Mouse (Mus musculus): ENCODE results near the gene Creb5.

Gene Creb5

GRCm38 (mm10) chr6:53562586-53562985 is 275.5 kb downstream of the Creb5 start:
- in situ Hi-C loops (cut with MboI; ENCODE audit: low pct_unique_long_range_greater_than_20kb in 1 of 2, low sequenced_read_pairs in 2 of 2, unreplicated experiment in 1 of 2): no loop called here

GRCm38 (mm10) chr6:53563546-53564185 is 276.6 kb downstream of the Creb5 start:
- in situ Hi-C loops (cut with MboI; ENCODE audit: low pct_unique_long_range_greater_than_20kb in 1 of 2, low sequenced_read_pairs in 2 of 2, unreplicated experiment in 1 of 2): no loop called here

GRCm38 (mm10) chr6:53569436-53569835 is 282.4 kb downstream of the Creb5 start:
- in situ Hi-C loops (cut with MboI; ENCODE audit: low pct_unique_long_range_greater_than_20kb in 1 of 2, low sequenced_read_pairs in 2 of 2, unreplicated experiment in 1 of 2): no loop called here

GRCm38 (mm10) chr6:53570906-53571305 is 283.8 kb downstream of the Creb5 start:
- in situ Hi-C loops (cut with MboI; ENCODE audit: low pct_unique_long_range_greater_than_20kb in 1 of 2, low sequenced_read_pairs in 2 of 2, unreplicated experiment in 1 of 2): no loop called here

- in situ Hi-C loops (cut with MboI; ENCODE audit: low pct_unique_long_range_greater_than_20kb in 1 of 2, low sequenced_read_pairs in 2 of 2, unreplicated experiment in 1 of 2): no loop called here
Observed at GRCm38 (mm10) chr6:53571571-53572122, 284.6 kb downstream of the Creb5 start.

GRCm38 (mm10) chr6:53572456-53572855 is 285.4 kb downstream of the Creb5 start:
- in situ Hi-C loops (cut with MboI; ENCODE audit: low pct_unique_long_range_greater_than_20kb in 1 of 2, low sequenced_read_pairs in 2 of 2, unreplicated experiment in 1 of 2): no loop called here

GRCm38 (mm10) chr6:53572979-53573710 is 286.1 kb downstream of the Creb5 start:
- in situ Hi-C loops (cut with MboI; ENCODE audit: low pct_unique_long_range_greater_than_20kb in 1 of 2, low sequenced_read_pairs in 2 of 2, unreplicated experiment in 1 of 2): no loop called here

- in situ Hi-C loops (cut with MboI; ENCODE audit: low pct_unique_long_range_greater_than_20kb in 1 of 2, low sequenced_read_pairs in 2 of 2, unreplicated experiment in 1 of 2): no loop called here
Observed at GRCm38 (mm10) chr6:53573711-53574065, 286.6 kb downstream of the Creb5 start.

GRCm38 (mm10) chr6:53574097-53574496 is 287.0 kb downstream of the Creb5 start:
- in situ Hi-C loops (cut with MboI; ENCODE audit: low pct_unique_long_range_greater_than_20kb in 1 of 2, low sequenced_read_pairs in 2 of 2, unreplicated experiment in 1 of 2): no loop called here

GRCm38 (mm10) chr6:53575191-53575590 is 288.1 kb downstream of the Creb5 start:
- in situ Hi-C loops (cut with MboI; ENCODE audit: low pct_unique_long_range_greater_than_20kb in 1 of 2, low sequenced_read_pairs in 2 of 2, unreplicated experiment in 1 of 2): no loop called here

GRCm38 (mm10) chr6:53575836-53576235 is 288.8 kb downstream of the Creb5 start:
- in situ Hi-C loops (cut with MboI; ENCODE audit: low pct_unique_long_range_greater_than_20kb in 1 of 2, low sequenced_read_pairs in 2 of 2, unreplicated experiment in 1 of 2): no loop called here

- in situ Hi-C loops (cut with MboI; ENCODE audit: low pct_unique_long_range_greater_than_20kb in 1 of 2, low sequenced_read_pairs in 2 of 2, unreplicated experiment in 1 of 2): no loop called here
Observed at GRCm38 (mm10) chr6:53576841-53577240, 289.8 kb downstream of the Creb5 start.

- in situ Hi-C loops (cut with MboI; ENCODE audit: low pct_unique_long_range_greater_than_20kb in 1 of 2, low sequenced_read_pairs in 2 of 2, unreplicated experiment in 1 of 2): no loop called here
Observed at GRCm38 (mm10) chr6:53577776-53578175, 290.7 kb downstream of the Creb5 start.

- in situ Hi-C loops (cut with MboI; ENCODE audit: low pct_unique_long_range_greater_than_20kb in 1 of 2, low sequenced_read_pairs in 2 of 2, unreplicated experiment in 1 of 2): no loop called here
Observed at GRCm38 (mm10) chr6:53580346-53580745, 293.3 kb downstream of the Creb5 start.

GRCm38 (mm10) chr6:53583234-53583875 is 296.3 kb downstream of the Creb5 start:
- in situ Hi-C loops (cut with MboI; ENCODE audit: low pct_unique_long_range_greater_than_20kb in 1 of 2, low sequenced_read_pairs in 2 of 2, unreplicated experiment in 1 of 2): no loop called here

- in situ Hi-C loops (cut with MboI; ENCODE audit: low pct_unique_long_range_greater_than_20kb in 1 of 2, low sequenced_read_pairs in 2 of 2, unreplicated experiment in 1 of 2): no loop called here
Observed at GRCm38 (mm10) chr6:53584718-53585405, 297.8 kb downstream of the Creb5 start.

GRCm38 (mm10) chr6:53589746-53590145 is 302.7 kb downstream of the Creb5 start:
- in situ Hi-C loops (cut with MboI; ENCODE audit: low pct_unique_long_range_greater_than_20kb in 1 of 2, low sequenced_read_pairs in 2 of 2, unreplicated experiment in 1 of 2): no loop called here

- in situ Hi-C loops (cut with MboI; ENCODE audit: low pct_unique_long_range_greater_than_20kb in 1 of 2, low sequenced_read_pairs in 2 of 2, unreplicated experiment in 1 of 2): no loop called here
Observed at GRCm38 (mm10) chr6:53592230-53592629, 305.2 kb downstream of the Creb5 start.

- in situ Hi-C loops (cut with MboI; ENCODE audit: low pct_unique_long_range_greater_than_20kb in 1 of 2, low sequenced_read_pairs in 2 of 2, unreplicated experiment in 1 of 2): no loop called here
Observed at GRCm38 (mm10) chr6:53593603-53594002, 306.5 kb downstream of the Creb5 start.
